Mouse (Mus musculus) brain, embryonic 14.5 days (tissue): ENCODE measurements around the gene Smpd1.

ENCODE experiments used
- CTCF ChIP-seq: fragments of 200-500 bp; IDR thresholded peaks from 2 replicates; pipeline ENCODE4 v1.5.1; 2012; ENCODE audit warnings: inconsistent platforms, mild to moderate bottlenecking, moderate library complexity, borderline replicate concordance; ENCODE audit not compliant: insufficient read depth, insufficient read length; ENCODE audit errors: extremely low read depth
- POLR2A ChIP-seq: fragments of 200-500 bp; IDR thresholded peaks from 2 replicates; pipeline ENCODE4 v1.6.1; 2012; ENCODE audit warnings: mild to moderate bottlenecking, inconsistent platforms, borderline replicate concordance; ENCODE audit not compliant: poor library complexity, insufficient read depth, insufficient read length, severe bottlenecking; ENCODE audit errors: extremely low read depth

DNA sequence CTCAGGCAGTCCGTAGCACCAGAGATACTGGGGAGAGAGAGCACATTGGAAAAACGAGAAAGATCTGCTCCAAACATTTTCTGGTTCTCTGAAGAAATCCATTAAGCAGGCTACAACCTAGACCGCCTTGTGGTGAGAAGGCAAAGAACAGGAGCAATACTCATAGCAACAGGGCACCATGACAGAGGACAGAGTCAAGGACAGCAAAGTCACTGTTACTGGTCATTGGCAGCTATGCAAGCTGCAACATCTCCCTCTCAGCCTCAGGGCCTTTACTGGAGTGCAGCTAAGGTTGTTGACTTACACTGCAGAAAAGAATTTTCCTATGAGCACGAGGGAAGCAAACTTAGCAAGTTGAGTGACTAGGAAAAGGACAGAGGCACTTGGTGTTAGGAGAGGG, 46.9 kb upstream of the Smpd1 start:
- no peak for TF ChIP-seq POLR2A
- no peak for TF ChIP-seq CTCF
